Mouse (Mus musculus) adrenal gland, postnatal 25 days (tissue): ENCODE measurements around the gene Tjap1. TPM values are rescaled to one million over a fixed set of nuclear protein-coding genes. Genes with fewer than 3 reads are reported as not detected.

Source experiments
- DNase-seq: peaks from one replicate; pipeline ENCODE4 v3.0.0; 2021; ENCODE audit warnings: mixed read lengths
- total RNA-seq: library from RNA; stranded (reverse); gene quantifications from 2 replicates; pipeline ENCODE4 v1.2.3, GENCODE M21; 2021

Gene Tjap1
- total RNA-seq, 1 experiment from 2014 or later: 66.6 TPM

GRCm38 (mm10) chr17:46283140-46283539 is 314 bp upstream of the Tjap1 start:
- DNase-seq: no peak

- peak; percentile 46 for DNase-seq
Measured at GRCm38 (mm10) chr17:46278011-46278765, 4.6 kb downstream of the Tjap1 start.

GRCm38 (mm10) chr17:46277586-46277985 is 5.2 kb downstream of the Tjap1 start:
- no peak for DNase-seq

- DNase-seq: no peak
Measured at GRCm38 (mm10) chr17:46275506-46275905, 7.3 kb downstream of the Tjap1 start.

GRCm38 (mm10) chr17:46275034-46275433 is 7.8 kb downstream of the Tjap1 start:
- DNase-seq: no peak

GRCm38 (mm10) chr17:46274465-46274864 is 8.4 kb downstream of the Tjap1 start:
- no peak for DNase-seq

GRCm38 (mm10) chr17:46273803-46274236 is 9.0 kb downstream of the Tjap1 start:
- DNase-seq: no peak

- peak; percentile 60 for DNase-seq
Measured at GRCm38 (mm10) chr17:46272675-46273074, 10.2 kb downstream of the Tjap1 start.

- no peak for DNase-seq
Measured at GRCm38 (mm10) chr17:46272058-46272457, 10.8 kb downstream of the Tjap1 start.

- no peak for DNase-seq
Measured at GRCm38 (mm10) chr17:46269771-46270534, 12.9 kb downstream of the Tjap1 start.

GRCm38 (mm10) chr17:46268026-46268720 is 14.7 kb downstream of the Tjap1 start:
- DNase-seq: no peak

- no peak for DNase-seq
Measured at GRCm38 (mm10) chr17:46267511-46267910, 15.3 kb downstream of the Tjap1 start.

- no peak for DNase-seq
Measured at GRCm38 (mm10) chr17:46266986-46267385, 15.8 kb downstream of the Tjap1 start.

- peak; percentile 79 for DNase-seq
Measured at GRCm38 (mm10) chr17:46265918-46266618, 16.8 kb downstream of the Tjap1 start.

GRCm38 (mm10) chr17:46265502-46265901 is 17.3 kb downstream of the Tjap1 start:
- no peak for DNase-seq

GRCm38 (mm10) chr17:46262201-46262694 is 20.6 kb downstream of the Tjap1 start:
- no peak for DNase-seq

- no peak for DNase-seq
Measured at GRCm38 (mm10) chr17:46259675-46260074, 23.2 kb downstream of the Tjap1 start.

- no peak for DNase-seq
Measured at GRCm38 (mm10) chr17:46258279-46259053, 24.4 kb downstream of the Tjap1 start.

GRCm38 (mm10) chr17:46255147-46255546 is 27.7 kb downstream of the Tjap1 start:
- no peak for DNase-seq

- peak; percentile 47 for DNase-seq
Measured at GRCm38 (mm10) chr17:46254106-46254505, 28.7 kb downstream of the Tjap1 start.

GRCm38 (mm10) chr17:46253452-46254084 is 29.3 kb downstream of the Tjap1 start, which contains the start of gene Lrrc73:
Gene Lrrc73 (plus strand): TSS chr17:46253531.
- peak; percentile 97 for DNase-seq
